Mouse (Mus musculus) thymus, postnatal 25 days (tissue): ENCODE results near the gene Capza1.

Experiments
- DNase-seq: peaks from one replicate; pipeline ENCODE4 v3.0.0; 2022

Capza1 gene

DNA sequence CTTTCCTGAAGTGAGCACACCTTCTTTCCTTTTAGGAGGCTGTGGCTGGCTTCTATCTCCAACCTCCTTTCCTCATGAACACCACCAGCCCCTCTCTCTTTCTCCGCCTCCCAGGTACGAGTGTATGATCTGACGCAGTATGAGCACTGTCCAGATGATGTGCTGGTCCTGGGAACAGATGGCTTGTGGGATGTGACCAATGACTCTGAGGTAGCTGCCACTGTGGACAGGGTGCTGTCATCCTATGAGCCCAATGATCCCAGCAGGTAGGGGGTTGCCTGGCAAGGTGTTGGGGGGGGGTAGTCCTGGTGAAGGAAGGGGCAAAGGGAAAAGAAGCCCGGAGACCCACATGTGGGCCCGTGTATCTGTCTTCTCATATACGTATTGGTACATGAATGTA, 79.0 kb downstream of the Capza1 start:
- DNase-seq = no peak

DNA sequence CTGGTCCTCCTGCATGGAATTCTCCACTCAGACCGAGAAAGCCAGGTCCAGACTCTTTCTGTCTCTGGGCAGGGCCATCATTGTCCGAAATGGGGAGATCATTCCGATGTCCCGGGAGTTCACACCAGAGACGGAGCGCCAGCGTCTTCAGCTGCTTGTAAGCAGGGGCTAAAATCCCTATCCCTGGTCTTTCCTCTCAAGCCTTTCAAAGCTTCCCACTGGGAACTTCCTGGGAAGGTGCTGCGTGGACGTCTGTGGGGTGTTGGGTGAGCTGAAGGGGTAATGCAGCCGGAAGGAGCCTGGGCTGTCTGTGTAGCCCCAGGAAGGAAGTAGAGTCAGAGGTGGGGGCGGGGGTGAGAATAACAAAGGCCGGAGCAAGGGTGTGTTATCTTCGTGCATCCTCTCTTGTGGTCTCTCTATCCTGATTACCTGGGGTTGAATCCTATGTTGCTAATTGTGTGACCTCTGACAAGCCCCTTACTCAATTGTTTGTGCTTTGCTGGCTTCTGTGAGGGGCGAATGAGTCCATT, 80.3 kb downstream of the Capza1 start:
- DNase-seq = no peak

DNA sequence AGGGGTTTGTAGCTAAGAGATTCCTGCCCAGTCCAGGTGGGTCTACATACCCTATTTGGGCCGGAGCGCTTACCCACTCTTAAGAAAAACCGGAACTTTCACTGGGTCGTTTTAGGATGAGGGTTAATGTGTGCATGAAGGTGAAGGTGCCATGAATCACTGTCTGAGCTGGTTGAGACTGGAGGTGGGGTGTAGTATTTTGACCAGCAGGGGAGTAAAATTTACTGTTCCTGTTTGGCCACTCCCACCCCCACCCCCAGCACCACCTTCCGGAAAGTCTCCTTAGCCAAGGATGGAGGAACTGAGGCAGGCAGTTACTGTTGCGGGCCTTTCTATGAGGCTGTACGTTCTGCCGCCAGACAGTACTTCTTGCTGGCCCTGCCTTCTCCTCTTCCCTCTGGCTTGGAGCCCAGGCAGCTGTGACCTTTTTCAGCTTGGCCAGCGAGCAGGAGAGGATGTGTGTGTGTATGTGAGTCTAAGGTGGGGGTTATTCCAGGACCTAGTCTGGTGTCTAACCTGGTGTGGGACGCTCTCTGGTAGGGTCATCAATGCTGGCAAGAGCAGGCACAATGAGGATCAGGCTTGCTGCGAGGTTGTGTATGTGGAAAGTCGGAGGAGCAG, 82.1 kb downstream of the Capza1 start:
- DNase-seq = no peak

DNA sequence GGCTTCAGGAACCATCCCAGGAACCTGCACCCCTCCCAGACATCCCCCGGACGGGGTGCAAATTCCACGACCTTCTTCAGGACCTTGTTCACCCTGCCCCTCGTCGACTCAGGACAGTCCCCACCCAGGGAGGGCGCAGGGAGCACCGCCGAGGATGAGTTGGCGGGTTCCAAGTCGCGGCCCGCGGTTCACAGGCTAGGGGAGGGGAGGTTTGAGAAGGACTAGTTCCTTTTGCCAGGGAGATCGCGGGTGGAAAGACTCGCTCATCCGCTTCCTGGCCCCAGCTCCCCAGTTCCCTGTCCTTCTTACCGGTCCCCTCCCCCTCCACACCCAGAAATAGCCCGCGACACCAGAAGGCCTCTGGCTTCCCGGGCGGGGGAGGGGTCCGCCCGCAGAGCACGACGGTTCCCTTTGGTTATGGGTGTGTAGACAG, 82.8 kb downstream of the Capza1 start, which contains the start of gene Fam19a3:
Gene Fam19a3, minus strand, starts transcription at position 370 of the 433 bp plus-strand sequence.
- DNase-seq = peak; percentile 41

DNA sequence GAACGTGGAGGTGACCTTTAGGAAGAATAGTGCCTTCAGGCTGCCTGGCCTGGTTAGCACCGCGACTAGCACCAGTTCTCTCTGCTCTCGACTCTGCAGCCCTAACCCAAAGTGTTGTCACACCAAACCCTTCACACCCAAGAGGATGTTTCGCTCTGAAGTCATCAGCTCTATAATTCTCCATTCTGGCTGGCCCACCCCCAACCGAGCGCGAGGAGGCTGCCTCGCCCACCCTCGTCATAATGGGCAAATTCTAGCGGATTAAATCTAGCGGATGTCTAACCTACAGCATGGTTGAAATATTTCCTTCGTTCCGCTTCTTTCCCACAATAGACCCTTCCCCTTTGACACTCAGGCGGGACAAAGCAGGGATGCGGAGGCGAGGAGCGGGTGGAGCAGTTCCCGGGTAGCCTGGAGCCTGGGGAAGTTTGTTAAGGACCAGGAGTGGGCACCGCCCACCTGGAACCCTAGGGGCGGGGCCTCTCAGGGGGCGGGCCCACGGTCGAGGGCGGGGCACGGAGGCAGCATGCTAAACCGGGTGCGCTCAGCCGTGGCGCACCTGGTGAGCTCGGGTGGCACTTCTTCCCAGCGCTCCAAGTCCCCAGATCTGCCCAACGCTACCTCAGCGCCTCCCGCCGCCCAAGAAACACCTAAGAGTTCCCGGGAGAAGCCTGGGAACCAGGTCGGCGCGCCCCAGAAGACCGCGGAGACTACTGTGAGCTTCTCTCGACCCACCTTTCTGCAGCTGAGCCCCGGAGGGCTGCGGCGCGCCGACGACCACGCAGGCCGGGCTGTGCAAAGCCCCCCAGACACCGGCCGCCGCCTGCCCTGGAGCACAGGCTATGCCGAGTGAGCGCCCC, 83.5 kb downstream of the Capza1 start, which contains the start of gene Ppm1j:
Gene Ppm1j, plus strand, starts transcription at position 496 of the 860 bp plus-strand sequence.
- DNase-seq = peak; percentile 58

DNA sequence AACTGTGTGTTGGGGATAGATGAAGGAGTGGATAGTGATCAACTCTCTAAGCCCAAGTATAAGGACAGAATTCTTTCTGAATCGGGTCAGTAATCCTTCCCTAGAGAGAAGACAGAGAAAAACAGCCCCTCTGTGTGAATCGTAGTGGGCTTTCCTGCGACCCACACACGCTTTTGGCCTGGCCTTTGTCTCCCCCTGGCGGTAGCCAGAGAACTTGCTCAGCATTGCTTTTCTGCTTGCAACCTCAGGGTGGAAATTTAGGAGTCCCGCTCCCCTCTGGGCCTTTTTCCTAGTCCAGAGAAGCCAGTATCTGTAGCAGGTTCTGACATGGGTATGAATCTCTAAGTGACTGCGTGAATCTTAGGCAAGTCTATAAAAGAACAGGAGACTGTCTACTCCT, 84.4 kb downstream of the Capza1 start:
- peak; percentile 74 for DNase-seq

DNA sequence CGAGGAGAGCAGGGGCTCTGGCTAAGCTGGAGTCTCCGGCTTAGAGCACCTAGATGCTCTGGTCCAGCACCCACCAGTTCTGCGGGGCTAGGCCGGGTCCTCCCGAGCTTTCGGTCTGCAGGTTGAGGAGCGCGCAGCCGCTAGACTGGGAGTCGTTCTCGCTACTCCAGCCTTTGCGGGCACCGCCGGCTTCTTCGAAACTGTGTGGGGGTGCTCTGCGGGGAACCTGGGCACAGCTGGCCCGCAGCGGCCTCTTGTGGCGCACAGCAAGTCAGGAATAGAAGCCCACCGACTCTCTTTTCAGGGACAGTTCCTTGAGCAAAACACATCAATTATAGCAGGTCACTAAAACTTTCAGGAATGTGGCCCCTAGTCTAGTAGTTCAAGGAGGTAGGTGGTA, 87.0 kb downstream of the Capza1 start:
- DNase-seq = peak; percentile 49

DNA sequence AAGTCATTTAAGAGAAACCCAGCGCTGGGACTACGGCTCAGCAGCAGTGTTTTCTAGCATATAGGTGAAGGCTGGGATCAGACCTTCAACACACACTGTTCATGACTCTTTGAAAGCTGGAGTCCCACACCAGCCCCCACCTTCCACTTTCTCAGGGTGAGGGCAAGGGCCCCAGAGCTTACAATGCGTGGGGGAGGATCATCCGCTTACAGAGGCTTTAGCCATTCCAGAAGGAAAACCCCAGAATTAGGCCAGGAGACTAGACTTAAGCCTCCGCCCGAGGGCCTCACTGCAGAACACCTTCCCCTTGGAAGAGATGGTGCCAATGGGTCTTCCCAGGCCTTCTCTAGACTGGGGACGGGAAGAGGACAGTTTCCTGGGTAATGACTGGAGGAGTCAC, 91.0 kb downstream of the Capza1 start:
- no peak for DNase-seq
